Mouse (Mus musculus) stomach, postnatal 0 days (tissue): ENCODE measurements around the gene Gmnc.

Experiments used
- CTCF ChIP-seq: IDR thresholded peaks from 2 replicates; pipeline ENCODE4 v1.5.1; 2016; ENCODE audit warnings: antibody characterized with exemption, low read depth, mild to moderate bottlenecking, moderate library complexity
- EP300 ChIP-seq: optimal IDR thresholded peaks from 2 replicates; pipeline ENCODE3; 2016; ENCODE audit warnings: antibody characterized with exemption

DNA sequence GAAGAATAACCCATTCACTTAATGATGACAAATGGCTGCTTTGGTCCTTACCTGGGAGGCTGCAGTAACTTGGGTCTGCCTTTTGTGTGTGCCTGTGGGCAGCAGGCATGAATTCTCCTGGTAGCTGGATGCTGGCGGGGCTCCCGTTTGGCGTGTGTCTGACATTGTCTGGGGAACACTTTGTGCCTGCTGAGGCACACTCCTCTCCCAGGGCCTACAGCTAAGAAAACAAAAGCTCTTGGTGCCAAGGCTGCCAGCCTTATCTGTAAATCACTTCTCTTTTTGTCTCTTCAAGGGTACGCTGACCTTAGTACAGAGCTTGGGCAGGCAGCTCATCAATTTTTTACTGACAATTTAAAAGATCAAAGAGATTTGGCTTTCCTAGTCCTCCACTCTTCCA, 90.0 kb downstream of the Gmnc start:
- TF ChIP-seq CTCF, result no peak
- no peak for TF ChIP-seq EP300
